Mouse (Mus musculus): ENCODE data around the gene Hnrnpm. TPM values are rescaled to one million over a fixed set of nuclear protein-coding genes. Genes with fewer than 3 reads are reported as not detected.
"Not testable (repeated sequence)": the region's sequence is repeated elsewhere in the genome, so short reads cannot be mapped to it uniquely, and the experiment has no call there.

Hnrnpm gene
- total RNA-seq, 1 experiment = 195 TPM

GRCm38 (mm10) chr17:33627281-33627680 is 59.4 kb downstream of the Hnrnpm start:
- DNase-seq (ENCODE audit: low read depth, low spot score) = no peak
- no peaks in the 10 kb centered on the region for H3K9me3 ChIP-seq (ENCODE audit: control insufficient read depth, insufficient read depth, low read depth, low read length)
- H3K4me1 ChIP-seq (ENCODE audit: control insufficient read depth in 2 of 2, insufficient read depth in 2 of 2, low read length in 2 of 2, poor library complexity in 1 of 2) = peaks cover 2 to 4% of the 10 kb centered on the region in 2 experiments; a peak in 2 of 4 replicates
- H3K4me3 ChIP-seq (ENCODE audit: insufficient read depth in 1 of 2, low read depth in 1 of 2, low read length in 2 of 2, poor library complexity in 1 of 2, severe bottlenecking in 1 of 2) = no peak overlapping the region
- H3K36me3 ChIP-seq (ENCODE audit: control insufficient read depth, insufficient read depth, low read length, poor library complexity, severe bottlenecking) = peaks cover 15% of the 10 kb centered on the region
- no peak overlapping the region for H3K9ac ChIP-seq (ENCODE audit: insufficient read depth, low read depth, low read length, poor library complexity, severe bottlenecking)
- H3K27ac ChIP-seq (ENCODE audit: insufficient read depth, low read depth, low read length, poor library complexity, severe bottlenecking) = no peak overlapping the region
- TF ChIP-seq ZC3H11A (IDR thresholded peaks at IDR 0.05; ENCODE audit: borderline replicate concordance, low read depth, low read length) (no peak), MAFK (IDR thresholded peaks at IDR 0.05; ENCODE audit: insufficient read depth, low read depth, low read length) (no peak), HCFC1 (IDR thresholded peaks at IDR 0.05; ENCODE audit: borderline replicate concordance, insufficient read depth, low read length) (no peak), ZNF384 (IDR thresholded peaks at IDR 0.05; ENCODE audit: low read depth, low read length) (no peak), CHD2 (IDR thresholded peaks at IDR 0.05; ENCODE audit: low read depth, low read length) (no peak)
- in situ Hi-C loops (cut with MboI; ENCODE audit: low sequenced_read_pairs in 2 of 2, unreplicated experiment in 2 of 2) = no loop called here

DNA sequence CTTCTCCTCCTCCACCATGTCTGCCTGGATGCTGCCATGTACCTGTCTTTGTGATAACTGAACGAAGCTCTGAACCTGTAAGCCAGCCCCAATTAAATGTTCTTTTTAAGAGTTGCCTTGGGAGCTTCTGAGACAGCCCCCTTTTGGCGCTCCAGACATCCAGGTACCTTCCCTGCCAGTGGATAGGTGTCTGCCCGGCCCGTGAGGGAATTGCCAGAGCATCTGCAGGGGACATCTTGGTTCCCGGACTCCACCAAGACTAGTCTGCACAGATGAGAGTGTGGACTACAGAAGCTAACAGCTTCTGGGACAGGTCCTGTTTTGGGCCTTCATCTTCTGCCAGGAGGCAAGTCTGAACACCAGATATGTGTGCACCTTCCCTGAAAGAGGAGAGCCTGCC is 72.9 kb downstream of the Hnrnpm start:
- H3K27ac ChIP-seq (ENCODE audit: insufficient read depth, low read depth, low read length, poor library complexity, severe bottlenecking); H3K9me3 ChIP-seq (ENCODE audit: control insufficient read depth, insufficient read depth, low read depth, low read length); H3K9ac ChIP-seq (ENCODE audit: insufficient read depth, low read depth, low read length, poor library complexity, severe bottlenecking); H3K4me3 ChIP-seq (ENCODE audit: insufficient read depth in 1 of 2, low read depth in 1 of 2, low read length in 2 of 2, poor library complexity in 1 of 2, severe bottlenecking in 1 of 2); in situ Hi-C loops (cut with MboI; ENCODE audit: low sequenced_read_pairs in 2 of 2, unreplicated experiment in 2 of 2); DNase-seq (ENCODE audit: low read depth, low spot score); H3K36me3 ChIP-seq (ENCODE audit: control insufficient read depth, insufficient read depth, low read length, poor library complexity, severe bottlenecking); H3K4me1 ChIP-seq (ENCODE audit: control insufficient read depth in 2 of 2, insufficient read depth in 2 of 2, low read length in 2 of 2, poor library complexity in 1 of 2): not testable (repeated sequence)

GRCm38 (mm10) chr17:33610548-33610947 is 76.1 kb downstream of the Hnrnpm start:
- no peak overlapping the region for H3K4me3 ChIP-seq (ENCODE audit: insufficient read depth in 1 of 2, low read depth in 1 of 2, low read length in 2 of 2, poor library complexity in 1 of 2, severe bottlenecking in 1 of 2)
- TF ChIP-seq MAFK (IDR thresholded peaks at IDR 0.05; ENCODE audit: insufficient read depth, low read depth, low read length) = no peak
- no peak for TF ChIP-seq HCFC1 (IDR thresholded peaks at IDR 0.05; ENCODE audit: borderline replicate concordance, insufficient read depth, low read length)
- no peak for TF ChIP-seq ZNF384 (IDR thresholded peaks at IDR 0.05; ENCODE audit: low read depth, low read length)
- TF ChIP-seq CHD2 (IDR thresholded peaks at IDR 0.05; ENCODE audit: low read depth, low read length) = no peak
- TF ChIP-seq ZC3H11A (IDR thresholded peaks at IDR 0.05; ENCODE audit: borderline replicate concordance, low read depth, low read length) = no peak
- H3K9ac ChIP-seq (ENCODE audit: insufficient read depth, low read depth, low read length, poor library complexity, severe bottlenecking) = no peak overlapping the region
- H3K9me3 ChIP-seq (ENCODE audit: control insufficient read depth, insufficient read depth, low read depth, low read length) = peaks cover 1% of the 10 kb centered on the region; the same call in 1 of the 2 replicates
- in situ Hi-C loops (cut with MboI; ENCODE audit: low sequenced_read_pairs in 2 of 2, unreplicated experiment in 2 of 2) = no loop called here
- H3K36me3 ChIP-seq (ENCODE audit: control insufficient read depth, insufficient read depth, low read length, poor library complexity, severe bottlenecking) = no peaks in the 10 kb centered on the region
- no peaks in the 10 kb centered on the region for H3K4me1 ChIP-seq (ENCODE audit: control insufficient read depth in 2 of 2, insufficient read depth in 2 of 2, low read length in 2 of 2, poor library complexity in 1 of 2)
- DNase-seq (ENCODE audit: low read depth, low spot score) = no peak
- H3K27ac ChIP-seq (ENCODE audit: insufficient read depth, low read depth, low read length, poor library complexity, severe bottlenecking) = no peak overlapping the region

GRCm38 (mm10) chr17:33607273-33607672 is 79.4 kb downstream of the Hnrnpm start:
- no peak for DNase-seq (ENCODE audit: low read depth, low spot score)
- Histone ChIP-seq H3K4me1 (ENCODE audit: control insufficient read depth in 2 of 2, insufficient read depth in 2 of 2, low read length in 2 of 2, poor library complexity in 1 of 2) (no peaks in the 10 kb centered on the region), H3K4me3 (ENCODE audit: insufficient read depth in 1 of 2, low read depth in 1 of 2, low read length in 2 of 2, poor library complexity in 1 of 2, severe bottlenecking in 1 of 2) (no peak overlapping the region), H3K27ac (ENCODE audit: insufficient read depth, low read depth, low read length, poor library complexity, severe bottlenecking) (no peak overlapping the region), H3K9ac (ENCODE audit: insufficient read depth, low read depth, low read length, poor library complexity, severe bottlenecking) (no peak overlapping the region), H3K36me3 (ENCODE audit: control insufficient read depth, insufficient read depth, low read length, poor library complexity, severe bottlenecking) (no peaks in the 10 kb centered on the region), H3K9me3 (ENCODE audit: control insufficient read depth, insufficient read depth, low read depth, low read length) (no peaks in the 10 kb centered on the region)
- TF ChIP-seq HCFC1 (IDR thresholded peaks at IDR 0.05; ENCODE audit: borderline replicate concordance, insufficient read depth, low read length) (no peak), MAFK (IDR thresholded peaks at IDR 0.05; ENCODE audit: insufficient read depth, low read depth, low read length) (no peak), ZC3H11A (IDR thresholded peaks at IDR 0.05; ENCODE audit: borderline replicate concordance, low read depth, low read length) (no peak), ZNF384 (IDR thresholded peaks at IDR 0.05; ENCODE audit: low read depth, low read length) (no peak), CHD2 (IDR thresholded peaks at IDR 0.05; ENCODE audit: low read depth, low read length) (no peak)
- in situ Hi-C loops (cut with MboI; ENCODE audit: low sequenced_read_pairs in 2 of 2, unreplicated experiment in 2 of 2) = no loop called here

GRCm38 (mm10) chr17:33601947-33602346 is 84.7 kb downstream of the Hnrnpm start:
- no peaks in the 10 kb centered on the region for H3K36me3 ChIP-seq (ENCODE audit: control insufficient read depth, insufficient read depth, low read length, poor library complexity, severe bottlenecking)
- peaks cover 5 to 15% of the 10 kb centered on the region in 2 experiments for H3K4me1 ChIP-seq (ENCODE audit: control insufficient read depth in 2 of 2, insufficient read depth in 2 of 2, low read length in 2 of 2, poor library complexity in 1 of 2)
- DNase-seq (ENCODE audit: low read depth, low spot score) = no peak
- peak overlapping the region; percentile 41 to 54 for H3K4me3 ChIP-seq (ENCODE audit: insufficient read depth in 1 of 2, low read depth in 1 of 2, low read length in 2 of 2, poor library complexity in 1 of 2, severe bottlenecking in 1 of 2)
- H3K27ac ChIP-seq (ENCODE audit: insufficient read depth, low read depth, low read length, poor library complexity, severe bottlenecking) = 0 out of 2 replicates have a peak overlapping the region, but pooled peaks have one; percentile 40
- H3K9ac ChIP-seq (ENCODE audit: insufficient read depth, low read depth, low read length, poor library complexity, severe bottlenecking) = peak overlapping the region; percentile 21; the same call in 1 of the 2 replicates
- no peaks in the 10 kb centered on the region for H3K9me3 ChIP-seq (ENCODE audit: control insufficient read depth, insufficient read depth, low read depth, low read length)
- in situ Hi-C loops (cut with MboI; ENCODE audit: low sequenced_read_pairs in 2 of 2, unreplicated experiment in 2 of 2) = no loop called here
- no peak for TF ChIP-seq CHD2 (IDR thresholded peaks at IDR 0.05; ENCODE audit: low read depth, low read length)
- TF ChIP-seq ZNF384 (IDR thresholded peaks at IDR 0.05; ENCODE audit: low read depth, low read length) = no peak
- no peak for TF ChIP-seq ZC3H11A (IDR thresholded peaks at IDR 0.05; ENCODE audit: borderline replicate concordance, low read depth, low read length)
- no peak for TF ChIP-seq MAFK (IDR thresholded peaks at IDR 0.05; ENCODE audit: insufficient read depth, low read depth, low read length)
- TF ChIP-seq HCFC1 (IDR thresholded peaks at IDR 0.05; ENCODE audit: borderline replicate concordance, insufficient read depth, low read length) = no peak
